Mouse (Mus musculus) megakaryocyte, adult 5-6 weeks (primary cell): ENCODE measurements around the gene Foxo3. TPM values are rescaled to one million over a fixed set of nuclear protein-coding genes. Genes with fewer than 3 reads are reported as not detected.

Source experiments
- ATAC-seq: 2 replicates; pipeline ENCODE4 v1.8.0; 2016; ENCODE audit warnings: mild to moderate bottlenecking, inconsistent platforms; ENCODE audit not compliant: poor library complexity, severe bottlenecking
- total RNA-seq, 2 experiments: library from RNA; stranded (forward) in 1 of 2; stranded (reverse) in 1 of 2; fragments of 153-499, 151-499 nt in 1 of 2; fragments of 221-1000, 200-1000 nt in 1 of 2; gene quantifications; 2 replicates each; pipeline versions ENCODE4 v1.2.3 to v1.2.4; 2015 to 2017

Foxo3 gene
- total RNA-seq, 2 experiments from 2014 or later: 24.9 to 25.3 TPM

DNA sequence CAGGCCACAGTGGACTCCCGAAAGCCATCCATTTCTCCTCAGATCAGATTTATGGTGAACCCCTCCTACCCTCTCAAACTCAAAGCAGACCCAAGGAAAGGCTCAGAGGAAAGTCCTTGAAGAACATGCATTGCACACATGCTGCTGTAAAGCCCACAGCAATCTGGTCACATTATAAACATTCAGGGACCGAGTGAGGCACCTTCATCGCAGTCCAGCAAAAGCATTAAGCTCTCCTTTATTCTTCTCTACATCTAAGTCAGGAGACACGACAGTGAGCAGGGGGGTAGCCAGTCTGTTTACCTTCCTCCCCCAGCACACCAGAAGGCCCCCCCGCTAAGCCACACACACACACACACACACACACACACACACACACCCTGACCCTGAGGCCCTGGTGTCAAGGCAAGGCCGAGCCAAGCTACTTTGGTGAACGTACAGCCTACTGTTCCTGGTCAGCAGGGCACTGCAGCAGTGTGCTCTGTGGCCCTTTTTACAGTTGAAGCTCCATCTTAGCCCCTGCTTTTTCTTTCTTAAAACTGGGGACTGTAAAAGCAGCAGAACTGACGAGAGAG is 24.7 kb downstream of the Foxo3 start:
- ATAC-seq: no peak

DNA sequence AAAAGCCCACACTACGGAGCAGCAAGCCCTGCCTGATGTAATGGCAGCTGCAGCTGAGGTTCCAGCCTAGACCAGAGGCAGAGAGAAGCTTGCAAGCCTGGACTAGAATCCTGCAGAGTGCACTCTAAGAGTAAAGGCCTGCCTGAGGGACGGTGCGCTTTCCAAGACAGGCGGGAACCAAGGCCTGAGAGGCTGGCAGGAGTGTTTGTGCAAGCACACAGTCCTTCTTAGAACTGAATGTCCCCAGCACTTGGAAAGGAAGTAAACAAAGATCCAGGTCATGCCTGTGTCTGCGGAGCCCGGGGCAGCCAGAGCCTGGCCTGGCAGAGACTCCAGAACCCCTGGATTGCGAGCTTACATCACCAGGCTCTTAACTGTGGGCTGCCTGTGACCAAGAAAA is 25.4 kb downstream of the Foxo3 start:
- no peak for ATAC-seq

DNA sequence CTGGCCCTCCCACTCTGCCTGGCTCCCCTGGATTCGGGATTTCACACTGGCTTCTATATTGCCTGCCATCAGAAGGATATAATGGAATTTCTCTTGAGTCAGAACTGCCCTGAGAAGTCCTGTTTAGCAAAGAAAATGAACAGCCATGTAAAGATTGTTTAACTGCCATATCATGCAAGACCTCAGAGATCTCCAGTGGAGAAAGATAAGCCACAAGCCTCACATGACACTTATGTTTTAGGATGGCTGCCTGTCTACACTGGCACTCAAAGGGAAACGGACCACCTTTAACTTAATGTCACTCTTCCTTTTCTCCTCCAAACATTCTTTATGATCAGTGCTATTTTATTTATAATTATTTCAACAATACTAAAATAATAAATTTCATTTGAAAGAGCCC is 26.6 kb downstream of the Foxo3 start:
- no peak for ATAC-seq

GRCm38 (mm10) chr10:42248644-42249043 is 27.9 kb downstream of the Foxo3 start:
- ATAC-seq: no peak

GRCm38 (mm10) chr10:42248156-42248555 is 28.4 kb downstream of the Foxo3 start:
- ATAC-seq: no peak

GRCm38 (mm10) chr10:42247125-42247816 is 29.3 kb downstream of the Foxo3 start:
- ATAC-seq: no peak

DNA sequence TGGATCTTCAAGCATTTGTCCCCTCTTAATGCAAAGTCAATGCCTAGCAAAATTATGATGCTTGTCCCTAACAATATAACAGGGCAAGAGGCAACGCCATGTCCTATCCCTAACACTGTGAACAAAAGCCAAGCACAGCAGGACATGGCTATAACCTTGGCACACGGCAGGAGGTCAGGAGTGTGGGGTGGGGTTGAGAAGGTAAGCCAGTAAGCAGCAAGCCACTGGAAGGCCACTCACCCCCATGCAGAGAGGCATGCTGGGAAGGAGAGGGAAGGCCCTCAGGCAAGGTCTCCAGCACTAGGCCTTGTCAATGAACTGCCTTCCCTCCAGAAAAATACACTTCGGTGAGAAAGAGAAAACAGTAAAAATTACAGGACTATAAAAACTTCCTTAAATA is 30.1 kb downstream of the Foxo3 start:
- ATAC-seq: no peak

- no peak for ATAC-seq
These were observed 30.9 kb downstream of the Foxo3 start for GRCm38 (mm10) chr10:42245636-42246035.

- ATAC-seq: peak; percentile 82
These were observed 31.3 kb downstream of the Foxo3 start for GRCm38 (mm10) chr10:42245256-42245601.

DNA sequence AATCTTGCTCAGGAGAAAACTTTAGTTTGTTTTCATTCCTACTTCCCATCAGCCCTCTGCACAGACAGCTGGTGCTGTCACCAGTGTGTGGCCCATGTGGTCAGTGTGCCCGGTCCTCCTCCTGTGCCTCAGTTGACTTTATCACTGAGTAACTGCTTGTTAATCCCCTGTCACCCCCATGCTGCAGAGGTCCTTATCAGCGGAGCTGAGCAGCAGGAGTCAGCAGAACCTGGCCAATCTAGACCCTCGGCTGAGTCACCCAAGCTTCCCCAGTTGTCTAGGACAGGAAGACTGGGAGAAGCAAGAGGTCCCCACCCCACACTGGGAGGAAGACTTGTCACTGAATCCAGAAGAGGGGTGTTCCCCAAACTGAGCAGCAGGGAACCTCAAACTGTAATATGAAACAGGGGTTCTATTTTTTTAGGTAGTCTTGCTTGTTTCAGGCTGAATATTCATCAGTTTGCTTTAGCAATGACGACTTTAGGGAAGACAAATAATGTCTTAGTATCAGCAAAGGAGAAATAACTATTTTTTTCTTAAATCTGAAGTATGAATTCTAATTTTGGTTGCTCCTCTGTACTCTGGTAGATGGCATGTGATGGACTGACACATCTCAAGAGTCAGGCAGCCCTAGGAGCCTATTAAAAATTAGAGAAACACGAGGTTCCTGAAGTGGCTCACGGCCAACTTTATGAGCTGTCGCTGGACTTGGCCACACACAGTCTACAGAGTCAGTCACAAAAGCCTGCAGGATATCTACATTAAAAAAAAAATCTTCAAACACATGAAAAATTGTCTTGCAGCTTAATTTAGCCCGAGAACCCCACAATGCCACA is 31.9 kb downstream of the Foxo3 start:
- ATAC-seq: peak; percentile 34

- no peak for ATAC-seq
These were observed 32.6 kb downstream of the Foxo3 start for GRCm38 (mm10) chr10:42243925-42244324.

DNA sequence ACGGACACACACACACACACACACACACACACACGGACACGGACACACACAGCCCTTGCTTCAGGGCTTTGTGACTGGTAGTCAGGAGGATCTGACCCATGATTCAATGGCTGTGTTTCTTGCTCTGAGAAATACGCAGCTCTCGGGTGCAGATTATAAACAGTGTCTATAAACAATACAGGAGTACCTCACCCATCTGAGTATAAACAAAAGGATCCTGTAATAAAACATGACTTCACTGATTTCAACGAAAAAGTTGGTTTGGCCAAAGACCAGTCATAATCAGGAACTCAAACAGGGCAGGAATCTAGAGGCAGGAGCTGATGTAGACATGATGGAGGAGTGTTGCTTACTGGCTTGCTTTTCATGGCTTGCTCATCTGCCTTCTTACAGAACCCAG is 34.1 kb downstream of the Foxo3 start:
- ATAC-seq: no peak

GRCm38 (mm10) chr10:42241775-42242174 is 34.8 kb downstream of the Foxo3 start:
- ATAC-seq: no peak

GRCm38 (mm10) chr10:42239810-42240111 is 36.8 kb downstream of the Foxo3 start:
- no peak for ATAC-seq

GRCm38 (mm10) chr10:42238923-42239809 is 37.4 kb downstream of the Foxo3 start:
- no peak for ATAC-seq

GRCm38 (mm10) chr10:42238296-42238695 is 38.3 kb downstream of the Foxo3 start:
- no peak for ATAC-seq

GRCm38 (mm10) chr10:42237556-42237955 is 39.0 kb downstream of the Foxo3 start:
- ATAC-seq: no peak

DNA sequence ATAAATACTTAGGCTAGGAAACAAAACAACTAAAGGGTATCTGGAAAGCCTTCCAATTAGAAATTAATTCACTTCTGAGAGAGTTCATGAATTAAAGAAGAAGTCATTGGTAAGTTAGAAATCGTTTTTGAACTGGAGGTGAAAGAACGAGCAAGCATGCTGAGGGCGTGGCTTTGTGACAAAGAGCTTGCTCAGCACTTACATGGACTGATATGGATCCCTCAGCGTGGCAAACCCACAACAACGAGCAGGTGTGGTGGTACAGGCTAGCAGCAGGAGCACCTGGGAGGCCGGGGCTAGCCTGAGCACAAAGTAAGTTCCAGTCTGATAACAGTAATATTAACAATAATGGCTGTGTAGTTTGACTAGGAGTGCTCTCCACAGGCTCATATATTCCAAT is 41.2 kb downstream of the Foxo3 start:
- no peak for ATAC-seq

DNA sequence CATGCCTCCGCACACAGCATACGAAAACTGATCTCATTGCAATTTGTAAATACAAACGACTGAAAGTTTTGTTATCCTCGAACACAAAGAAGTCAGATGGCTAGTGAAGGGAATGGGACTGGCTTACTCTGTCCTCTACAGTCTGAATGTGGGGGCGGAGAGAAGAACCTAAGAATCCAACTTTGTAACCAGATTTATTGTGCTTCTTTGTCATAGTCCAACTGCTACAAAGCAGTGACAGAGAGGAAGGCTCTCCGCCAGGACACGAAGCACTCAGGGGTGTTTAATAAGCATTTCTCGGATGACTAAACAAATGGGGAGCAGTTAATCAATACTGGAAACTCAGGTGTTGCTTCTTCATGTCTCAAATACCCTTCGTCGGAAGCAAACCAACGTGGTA is 43.6 kb downstream of the Foxo3 start:
- no peak for ATAC-seq

DNA sequence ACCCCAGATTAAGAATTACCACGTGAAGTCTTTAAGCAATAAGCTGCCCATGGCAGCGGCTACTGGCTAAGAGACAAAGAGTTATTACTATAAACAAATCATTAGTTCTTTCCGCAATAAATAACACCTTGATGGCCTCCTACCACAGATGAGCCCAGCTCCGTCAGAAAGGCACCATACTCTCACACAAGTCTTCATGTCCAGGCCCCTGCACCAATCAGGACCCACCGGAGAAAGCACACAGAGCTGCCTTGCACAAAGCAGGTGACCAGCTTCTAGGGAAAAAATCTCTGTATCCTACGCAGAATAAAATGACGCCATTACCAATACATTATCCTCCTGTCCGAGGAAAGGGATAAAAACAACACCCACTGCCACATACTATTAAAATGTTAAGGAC is 44.7 kb downstream of the Foxo3 start:
- ATAC-seq: no peak

DNA sequence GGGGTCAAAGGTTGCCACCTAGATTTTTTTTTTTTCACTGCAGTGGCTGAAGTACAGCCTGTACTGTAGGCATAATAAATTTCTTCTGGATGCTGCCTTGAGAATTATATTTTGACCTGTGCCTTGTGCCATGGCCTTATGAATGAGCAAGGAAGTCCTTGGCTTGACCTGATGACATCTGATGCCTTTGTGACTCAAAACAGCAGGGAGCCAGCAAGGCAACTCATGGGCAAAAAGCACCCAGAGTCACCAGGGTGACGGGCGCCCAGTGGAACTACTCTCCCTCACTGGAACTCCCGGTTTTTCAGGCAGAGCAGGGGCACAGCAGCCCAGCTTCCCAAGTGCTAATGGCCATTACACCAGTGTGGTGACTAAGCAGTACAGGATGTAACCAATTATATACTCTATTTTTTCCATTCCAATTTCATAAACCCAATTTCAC is 45.4 kb downstream of the Foxo3 start:
- no peak for ATAC-seq
